Mouse (Mus musculus) testis, postnatal 10 days (tissue): Measurements from ENCODE around the gene Olfr150.
"Not testable (repeated sequence)": the region's sequence is repeated elsewhere in the genome, so short reads cannot be mapped to it uniquely, and the experiment has no call there.

Experiments used
- DNase-seq: peaks from one replicate; pipeline ENCODE4 v3.0.0; 2021; ENCODE audit warnings: low spot score

Olfr150 gene

GRCm38 (mm10) chr9:39730678-39731077 is at the start of gene Olfr150:
TSS of gene Olfr150 (plus strand) at chr9:39730978.
- no peak for DNase-seq

- not testable (repeated sequence) for DNase-seq
These were observed 29.7 kb upstream of the Olfr150 start for GRCm38 (mm10) chr9:39701123-39701522.

GRCm38 (mm10) chr9:39707017-39707416 is 23.8 kb upstream of the Olfr150 start, which contains the start of gene Olfr149:
TSS of gene Olfr149 (minus strand) at chr9:39707117.
- DNase-seq: no peak

DNA sequence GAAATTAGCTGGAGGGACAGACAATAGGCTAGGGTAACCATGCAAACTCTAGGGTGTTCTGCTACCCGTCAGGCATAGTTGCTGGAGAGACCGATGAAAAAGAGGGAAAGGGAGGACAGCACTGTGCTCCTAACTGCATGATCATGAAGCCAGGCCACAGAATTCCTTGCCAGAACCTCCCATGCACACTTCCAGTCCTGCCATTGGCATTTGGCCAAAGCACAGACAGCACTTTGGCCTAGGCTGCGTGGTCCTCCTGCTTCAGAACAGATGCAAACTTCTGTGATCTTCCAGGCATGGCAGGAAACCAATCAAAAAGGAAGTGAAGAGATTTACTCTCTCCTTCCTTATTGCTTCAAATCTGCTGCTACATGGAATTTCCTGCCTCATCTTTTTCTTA is 21.8 kb upstream of the Olfr150 start:
- DNase-seq: peak; percentile 50

GRCm38 (mm10) chr9:39711053-39711452 is 19.7 kb upstream of the Olfr150 start, which contains the start of gene Olfr965:
TSS of gene Olfr965 (plus strand) at chr9:39711353.
- DNase-seq: no peak

DNA sequence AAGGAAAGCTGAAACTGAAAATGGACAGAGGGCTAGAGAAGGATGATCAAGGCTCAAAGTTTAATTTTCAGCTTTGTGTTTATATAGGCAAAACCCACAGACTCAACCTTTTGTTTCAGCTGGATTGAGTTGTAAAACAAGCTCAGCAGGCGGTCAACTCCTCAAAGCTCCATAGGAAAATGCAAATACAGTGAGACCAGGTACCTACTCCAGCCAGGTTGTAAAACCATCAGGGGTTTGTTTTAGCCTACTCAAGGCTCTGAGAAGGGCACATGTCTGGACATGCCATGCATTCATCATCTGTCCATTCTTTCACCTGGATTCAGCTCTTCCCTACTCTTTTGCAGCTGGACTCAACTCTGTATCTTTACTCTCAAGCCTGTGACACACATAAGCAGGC is 10.0 kb downstream of the Olfr150 start:
- no peak for DNase-seq

DNA sequence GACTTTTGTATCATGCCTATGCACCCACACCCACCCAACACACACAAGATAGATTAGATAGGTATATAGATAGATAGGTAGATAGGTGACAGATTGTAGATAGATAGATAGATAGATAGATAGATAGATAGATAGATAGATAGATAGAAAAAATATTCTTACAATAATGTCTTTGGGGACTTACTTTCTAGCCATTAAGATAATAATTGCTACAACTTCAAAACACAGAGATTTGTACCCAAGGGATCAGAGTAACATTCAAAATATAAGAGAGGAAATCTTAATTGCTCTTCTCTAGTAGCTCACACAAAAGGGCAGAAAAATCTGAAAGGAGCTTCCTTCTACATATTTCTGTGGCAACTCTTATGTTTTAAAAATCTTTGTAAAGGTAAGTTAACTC is 15.2 kb downstream of the Olfr150 start, which contains the start of gene Olfr967:
Gene Olfr967 (plus strand): TSS at position 301 of the 400 bp plus-strand sequence.
- no peak for DNase-seq

GRCm38 (mm10) chr9:39746428-39746827 is 15.7 kb downstream of the Olfr150 start:
- no peak for DNase-seq

- DNase-seq: no peak
These were observed 52.4 kb downstream of the Olfr150 start, which contains the start of gene Olfr968 for GRCm38 (mm10) chr9:39783153-39783552. TSS of gene Olfr968 (minus strand) at chr9:39783253.
